Mouse (Mus musculus) liver, adult 2 months (tissue): ENCODE measurements around the gene Uqcr11.

Source experiments
- CTCF ChIP-seq: fragments of 200-500 bp; IDR thresholded peaks from 2 replicates; pipeline ENCODE4 v1.5.1; 2011; ENCODE audit warnings: low read depth, low read length, control low read depth
- POLR2A ChIP-seq: fragments of 200-500 bp; IDR thresholded peaks from 2 replicates; pipeline ENCODE4 v1.6.1; 2011; ENCODE audit warnings: low read length, control low read depth; ENCODE audit not compliant: insufficient read depth; ENCODE audit errors: extremely low read depth

DNA sequence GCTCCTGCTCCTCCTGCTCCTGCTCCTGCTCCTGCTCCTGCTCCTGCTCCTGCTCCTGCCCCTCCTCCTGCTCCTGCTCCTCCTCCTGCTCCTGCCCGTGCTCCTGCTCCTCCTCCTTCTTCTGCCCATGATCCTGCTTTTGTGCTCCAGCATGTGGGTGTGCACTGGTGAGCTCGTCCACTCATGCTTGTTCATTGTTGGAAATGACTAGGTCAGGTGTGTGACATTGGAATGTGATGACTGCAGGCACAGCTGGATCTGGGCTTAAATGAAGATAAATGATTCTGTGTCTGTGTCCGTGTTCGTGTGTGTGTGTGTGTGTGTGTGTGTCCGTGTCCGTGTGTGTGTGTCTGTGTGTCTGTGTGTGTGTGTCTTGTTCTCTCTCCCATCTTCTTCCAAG lies 38.2 kb downstream of the Uqcr11 start:
- no peak for TF ChIP-seq CTCF
- no peak for TF ChIP-seq POLR2A
